Mouse (Mus musculus): ENCODE results near the gene Cxcl15. TPM values are rescaled to one million over a fixed set of nuclear protein-coding genes. Genes with fewer than 3 reads are reported as not detected.

Gene Cxcl15
- polyA plus RNA-seq, 1 experiment from 2014 or later, result not detected

DNA sequence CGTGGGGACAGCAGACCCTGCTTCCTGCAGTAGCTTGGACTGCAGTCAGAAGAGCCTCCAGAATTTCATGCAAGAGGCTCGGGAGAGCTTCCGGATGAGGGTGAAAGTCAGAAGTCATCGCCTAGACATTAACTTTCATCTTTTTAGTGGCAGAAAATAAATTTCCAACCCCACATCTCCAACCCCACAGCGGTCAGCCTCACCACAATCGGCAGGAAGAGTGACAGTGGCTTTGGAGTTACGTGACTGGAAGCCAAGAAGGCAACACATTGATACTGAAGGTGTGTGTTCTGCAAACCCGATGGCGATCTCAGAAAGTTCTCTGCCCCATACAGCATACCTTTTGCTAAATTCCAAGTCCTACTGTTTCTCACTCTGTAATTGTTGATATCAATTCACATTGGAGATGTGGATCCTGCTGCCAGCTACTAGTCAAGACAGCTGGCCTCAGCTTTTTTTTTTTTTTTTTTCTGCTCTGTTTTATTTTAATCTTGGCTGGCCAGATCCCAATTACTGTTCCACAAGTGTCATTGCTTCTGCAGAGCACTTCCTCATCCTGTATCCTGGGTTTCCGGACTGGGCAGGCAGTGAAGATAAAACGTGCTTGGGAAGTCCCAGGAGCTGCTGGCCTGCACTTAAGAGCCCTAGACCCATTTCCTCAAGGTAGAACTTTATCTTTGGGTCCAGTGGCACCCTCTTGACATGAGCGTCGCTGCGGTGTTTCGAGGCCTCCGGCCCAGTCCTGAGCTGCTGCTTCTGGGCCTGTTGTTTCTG, 22.3 kb upstream of the Cxcl15 start, which contains the start of gene Pf4:
Gene Pf4, plus strand, starts transcription at position 556 of the 774 bp plus-strand sequence.
- H3K36me3 ChIP-seq (replicated peaks; ENCODE audit: insufficient read depth, low read length), result no peaks in the 10 kb centered on the region
- no peaks in the 10 kb centered on the region for H3K4me1 ChIP-seq (ENCODE audit: insufficient read depth)
- H3K4me3 ChIP-seq (ENCODE audit: low read depth, low read length), result no peak within 1 kb of the TSS
- peak within 1 kb of the TSS; percentile 46; the same call in 1 of the 2 replicates for H3K27ac ChIP-seq (ENCODE audit: low read depth)
- TF ChIP-seq CTCF (IDR thresholded peaks at IDR 0.05; ENCODE audit: low read depth) (no peak), EP300 (IDR thresholded peaks at IDR 0.05; ENCODE audit: low read depth) (no peak; the same call in 1 of the 2 replicates)
- 35% methylated on average over 16 of the region's 16 CpGs for WGBS (ENCODE audit: insufficient replicate concordance)
- ATAC-seq (peak; percentile 77), DNase-seq (no peak)
- no peaks in the 10 kb centered on the region for H3K27me3 ChIP-seq (ENCODE audit: insufficient read depth, low read length)
- no peak within 1 kb of the TSS for H3K9ac ChIP-seq (replicated peaks)
- H3K4me2 ChIP-seq (ENCODE audit: low read depth, low read length), result peak within 1 kb of the TSS; percentile 22; the same call in 1 of the 2 replicates
- no peaks in the 10 kb centered on the region for H3K9me3 ChIP-seq (ENCODE audit: low read length)

DNA sequence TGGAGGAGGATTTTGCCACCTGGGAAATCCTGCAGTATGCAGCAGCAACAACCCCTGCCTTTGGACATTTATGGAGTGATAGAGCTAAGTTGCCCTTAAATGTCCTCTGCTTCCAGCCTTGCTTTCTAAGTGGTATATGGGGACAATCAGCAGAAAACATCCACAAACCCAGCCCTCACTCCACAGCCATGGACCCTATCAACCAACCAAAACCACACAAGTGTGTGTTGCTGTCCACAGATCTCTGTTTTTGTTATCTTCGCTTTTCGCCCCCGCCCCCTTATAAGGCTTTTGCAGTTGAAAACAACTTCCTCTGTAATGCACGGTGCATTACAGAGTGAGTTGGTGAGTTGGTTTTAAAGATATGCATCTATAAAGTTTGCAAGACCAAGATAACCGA, 18.8 kb upstream of the Cxcl15 start:
- ATAC-seq, result peak; percentile 39
- WGBS (ENCODE audit: insufficient replicate concordance), result 40% methylated on average over 5 of the region's 5 CpGs
- H3K4me3 ChIP-seq (ENCODE audit: low read depth, low read length), result no peak overlapping the region
- no peaks in the 10 kb centered on the region for H3K27me3 ChIP-seq (ENCODE audit: insufficient read depth, low read length)
- TF ChIP-seq CTCF (IDR thresholded peaks at IDR 0.05; ENCODE audit: low read depth) (no peak), EP300 (IDR thresholded peaks at IDR 0.05; ENCODE audit: low read depth) (peak; percentile 53; the same call in 1 of the 2 replicates)
- no peaks in the 10 kb centered on the region for H3K9me3 ChIP-seq (ENCODE audit: low read length)
- DNase-seq, result no peak
- H3K4me1 ChIP-seq (ENCODE audit: insufficient read depth), result no peaks in the 10 kb centered on the region
- H3K9ac ChIP-seq (replicated peaks), result no peak overlapping the region
- H3K27ac ChIP-seq (ENCODE audit: low read depth), result no peak overlapping the region
- H3K4me2 ChIP-seq (ENCODE audit: low read depth, low read length), result no peak overlapping the region
- no peaks in the 10 kb centered on the region for H3K36me3 ChIP-seq (replicated peaks; ENCODE audit: insufficient read depth, low read length)

DNA sequence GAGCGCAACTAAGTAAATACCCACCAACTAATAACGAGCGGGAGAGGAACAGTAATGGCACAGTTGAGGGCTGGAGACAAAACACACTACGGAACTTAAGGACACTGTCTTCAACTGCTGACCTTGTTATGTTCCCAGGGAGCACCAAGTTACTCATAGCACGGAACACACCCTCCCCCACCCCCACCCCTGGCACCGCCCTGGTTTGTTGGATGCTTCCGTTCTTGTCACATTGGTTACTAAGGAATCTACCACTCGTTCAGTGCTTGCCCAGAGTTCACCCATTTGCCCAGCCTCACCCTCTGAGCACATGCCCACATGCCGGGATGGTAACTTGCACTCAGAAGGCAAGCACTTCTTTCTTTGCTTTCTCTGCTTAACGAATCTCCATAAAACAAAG, 16.7 kb upstream of the Cxcl15 start:
- Histone ChIP-seq H3K4me3 (ENCODE audit: low read depth, low read length) (no peak overlapping the region), H3K36me3 (replicated peaks; ENCODE audit: insufficient read depth, low read length) (no peaks in the 10 kb centered on the region), H3K27me3 (ENCODE audit: insufficient read depth, low read length) (no peaks in the 10 kb centered on the region), H3K9ac (replicated peaks) (no peak overlapping the region), H3K4me1 (ENCODE audit: insufficient read depth) (no peaks in the 10 kb centered on the region), H3K9me3 (ENCODE audit: low read length) (no peaks in the 10 kb centered on the region), H3K27ac (ENCODE audit: low read depth) (no peak overlapping the region), H3K4me2 (ENCODE audit: low read depth, low read length) (no peak overlapping the region)
- TF ChIP-seq EP300 (IDR thresholded peaks at IDR 0.05; ENCODE audit: low read depth) (no peak), CTCF (IDR thresholded peaks at IDR 0.05; ENCODE audit: low read depth) (no peak)
- ATAC-seq (no peak), DNase-seq (no peak)
- 84% methylated on average over 10 of the region's 10 CpGs for WGBS (ENCODE audit: insufficient replicate concordance)

DNA sequence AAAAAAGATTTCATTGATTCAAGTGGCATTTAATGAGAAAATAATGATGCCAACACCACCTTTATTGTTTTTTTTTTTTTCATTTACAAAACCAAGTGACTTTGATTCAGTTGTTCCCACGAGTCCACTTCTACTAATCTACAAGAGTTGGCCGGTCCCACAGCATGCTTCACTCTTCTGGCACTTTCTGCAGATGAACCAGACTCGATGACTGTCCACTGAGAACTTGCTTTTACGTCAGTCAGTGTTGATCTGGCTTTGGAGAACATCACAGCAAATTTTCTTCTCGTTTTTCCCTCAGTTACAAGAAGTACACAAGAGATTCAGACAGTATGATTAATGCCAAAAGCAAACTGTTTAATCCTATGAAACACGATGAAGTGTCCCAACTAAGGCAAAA, 15.5 kb upstream of the Cxcl15 start:
- DNase-seq, result no peak
- no peaks in the 10 kb centered on the region for H3K9me3 ChIP-seq (ENCODE audit: low read length)
- no peaks in the 10 kb centered on the region for H3K36me3 ChIP-seq (replicated peaks; ENCODE audit: insufficient read depth, low read length)
- no peak overlapping the region for H3K9ac ChIP-seq (replicated peaks)
- WGBS (ENCODE audit: insufficient replicate concordance), result 68% methylated on average over 6 of the region's 6 CpGs
- H3K4me1 ChIP-seq (ENCODE audit: insufficient read depth), result no peaks in the 10 kb centered on the region
- no peak for ATAC-seq
- TF ChIP-seq CTCF (IDR thresholded peaks at IDR 0.05; ENCODE audit: low read depth) (no peak), EP300 (IDR thresholded peaks at IDR 0.05; ENCODE audit: low read depth) (no peak)
- no peak overlapping the region for H3K4me2 ChIP-seq (ENCODE audit: low read depth, low read length)
- H3K4me3 ChIP-seq (ENCODE audit: low read depth, low read length), result no peak overlapping the region
- H3K27me3 ChIP-seq (ENCODE audit: insufficient read depth, low read length), result no peaks in the 10 kb centered on the region
- H3K27ac ChIP-seq (ENCODE audit: low read depth), result no peak overlapping the region

DNA sequence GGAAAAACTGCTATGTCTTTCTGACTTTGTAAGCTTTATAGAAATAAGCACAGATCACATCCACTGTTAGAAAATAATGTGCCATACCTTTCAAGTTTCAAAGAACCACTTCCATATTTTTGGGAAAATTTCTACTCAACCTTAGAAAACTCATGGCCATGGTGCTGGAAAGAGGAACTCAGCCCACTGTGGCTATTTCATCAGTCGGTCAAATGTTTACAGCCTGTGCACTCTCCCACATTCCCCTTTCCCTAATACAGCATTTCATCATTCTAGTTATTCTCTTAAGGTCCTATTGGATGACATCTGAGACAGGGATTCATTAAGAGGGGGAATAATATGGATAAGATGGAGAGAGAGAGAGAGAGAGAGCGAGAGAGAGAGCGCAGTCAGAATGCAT, 10.6 kb upstream of the Cxcl15 start:
- H3K9ac ChIP-seq (replicated peaks), result no peak overlapping the region
- H3K36me3 ChIP-seq (replicated peaks; ENCODE audit: insufficient read depth, low read length), result no peaks in the 10 kb centered on the region
- H3K4me3 ChIP-seq (ENCODE audit: low read depth, low read length), result no peak overlapping the region
- H3K27me3 ChIP-seq (ENCODE audit: insufficient read depth, low read length), result no peaks in the 10 kb centered on the region
- peaks cover 4% of the 10 kb centered on the region; the same call in 1 of the 2 replicates for H3K4me1 ChIP-seq (ENCODE audit: insufficient read depth)
- no peak for ATAC-seq
- H3K9me3 ChIP-seq (ENCODE audit: low read length), result no peaks in the 10 kb centered on the region
- no peak overlapping the region for H3K27ac ChIP-seq (ENCODE audit: low read depth)
- 71% methylated on average over 3 of the region's 3 CpGs for WGBS (ENCODE audit: insufficient replicate concordance)
- TF ChIP-seq CTCF (IDR thresholded peaks at IDR 0.05; ENCODE audit: low read depth) (no peak), EP300 (IDR thresholded peaks at IDR 0.05; ENCODE audit: low read depth) (no peak)
- H3K4me2 ChIP-seq (ENCODE audit: low read depth, low read length), result no peak overlapping the region
- no peak for DNase-seq

DNA sequence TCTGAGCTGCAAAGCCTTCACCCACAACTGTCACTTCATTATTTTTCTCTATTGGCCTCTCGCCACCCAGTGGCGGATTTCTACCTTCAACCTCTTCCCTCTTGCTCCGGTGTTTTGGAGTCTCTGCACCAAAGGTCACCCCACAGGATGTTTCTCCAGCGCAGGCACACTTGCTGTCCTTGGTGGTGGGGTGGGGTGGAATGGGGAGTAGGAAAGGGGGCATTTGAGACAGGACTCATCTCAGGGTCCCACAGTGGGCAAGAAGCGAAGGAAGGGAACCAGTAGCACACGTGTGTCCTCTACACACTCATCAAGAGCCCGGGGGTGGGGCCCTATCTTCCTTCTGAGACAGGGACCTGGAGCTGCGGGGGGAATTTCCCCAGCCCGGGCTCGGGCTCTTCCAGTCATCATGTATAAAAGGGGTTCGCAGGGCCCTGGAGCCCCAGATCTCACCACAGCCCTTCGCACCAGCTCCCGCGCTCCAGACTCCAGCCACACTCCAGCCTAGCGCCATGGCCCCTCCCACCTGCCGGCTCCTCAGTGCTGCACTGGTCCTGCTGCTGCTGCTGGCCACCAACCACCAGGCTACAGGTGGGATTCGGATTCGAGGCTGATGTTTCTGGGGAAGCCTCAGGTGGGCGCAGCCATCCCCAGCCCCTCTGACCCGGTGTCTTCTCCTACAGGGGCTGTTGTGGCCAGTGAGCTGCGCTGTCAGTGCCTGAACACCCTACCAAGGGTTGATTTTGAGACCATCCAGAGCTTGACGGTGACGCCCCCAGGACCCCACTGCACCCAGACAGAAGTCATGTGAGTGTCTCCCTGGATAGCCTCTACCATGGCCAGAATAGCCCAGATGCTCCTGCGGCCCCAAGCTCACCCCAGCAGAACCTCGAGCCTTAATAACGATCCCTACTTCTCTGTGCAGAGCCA, 8.4 kb upstream of the Cxcl15 start, which contains the start of gene Cxcl3:
Gene Cxcl3, plus strand, starts transcription at position 445 of the 930 bp plus-strand sequence.
- Histone ChIP-seq H3K27me3 (ENCODE audit: insufficient read depth, low read length) (no peaks in the 10 kb centered on the region), H3K4me1 (ENCODE audit: insufficient read depth) (peaks cover 7% of the 10 kb centered on the region; the same call in 1 of the 2 replicates), H3K9me3 (ENCODE audit: low read length) (no peaks in the 10 kb centered on the region), H3K4me3 (ENCODE audit: low read depth, low read length) (peak within 1 kb of the TSS; percentile 15), H3K36me3 (replicated peaks; ENCODE audit: insufficient read depth, low read length) (no peaks in the 10 kb centered on the region), H3K27ac (ENCODE audit: low read depth) (no peak within 1 kb of the TSS), H3K9ac (replicated peaks) (no peak within 1 kb of the TSS), H3K4me2 (ENCODE audit: low read depth, low read length) (peak within 1 kb of the TSS; percentile 59)
- peak; percentile 57 for DNase-seq
- peak; percentile 55 for ATAC-seq
- WGBS (ENCODE audit: insufficient replicate concordance), result 13% methylated on average over 26 of the region's 26 CpGs
- no peak for TF ChIP-seq EP300 (IDR thresholded peaks at IDR 0.05; ENCODE audit: low read depth)
- TF ChIP-seq CTCF (IDR thresholded peaks at IDR 0.05; ENCODE audit: low read depth), result peak; percentile 58
